Mouse (Mus musculus) kidney, postnatal 0 days (tissue): Measurements from ENCODE around the gene 1700010I14Rik. TPM values are rescaled to one million over a fixed set of nuclear protein-coding genes. Genes with fewer than 3 reads are reported as not detected.
A peak's percentile ranks its signal among the peaks of the same experiment; 100 is the strongest.

Experiments used
- ATAC-seq: fragments of 200-750 bp; cut with Nextera tagmentation; replicated peaks from 2 replicates; pipeline ENCODE4 v1.8.0; 2017; ENCODE audit warnings: low read depth, moderate number of reproducible peaks, moderate TSS enrichment, moderate library complexity; ENCODE audit not compliant: low FRiP score
- DNase-seq: peaks from one replicate; pipeline ENCODE4 v3.0.0-alpha.2; 2016; ENCODE audit warnings: low spot score
- H3K27ac ChIP-seq: fragments of 300-500 bp; sonication (generic); 2 replicates; pipeline ENCODE4 v1.5.1; 2014; ENCODE audit warnings: mild to moderate bottlenecking
- H3K27me3 ChIP-seq: fragments of 300-500 bp; sonication (generic); 2 replicates; pipeline ENCODE4 v1.6.1; 2014; ENCODE audit warnings: low read length, mixed read lengths; ENCODE audit not compliant: insufficient read depth
- H3K36me3 ChIP-seq: fragments of 300-500 bp; sonication (generic); 2 replicates; pipeline ENCODE4 v1.6.1; 2014; ENCODE audit warnings: low read length, mixed read lengths; ENCODE audit not compliant: insufficient read depth
- H3K4me1 ChIP-seq: fragments of 300-500 bp; sonication (generic); replicated peaks from 2 replicates; pipeline ENCODE4 v1.6.1; 2014; ENCODE audit warnings: antibody characterized with exemption, low read length, mixed read lengths; ENCODE audit not compliant: insufficient read depth
- H3K4me2 ChIP-seq: fragments of 300-500 bp; sonication (generic); 2 replicates; pipeline ENCODE4 v1.6.1; 2014; ENCODE audit warnings: mild to moderate bottlenecking, low read length, moderate library complexity, mixed read lengths
- H3K4me3 ChIP-seq: fragments of 300-500 bp; sonication (generic); replicated peaks from 2 replicates; pipeline ENCODE4 v1.5.1; 2014; ENCODE audit warnings: low read depth, low read length
- H3K9ac ChIP-seq: fragments of 300-500 bp; sonication (generic); 2 replicates; pipeline ENCODE4 v1.6.1; 2014; ENCODE audit warnings: low read depth, low read length
- H3K9me3 ChIP-seq: fragments of 300-500 bp; sonication (generic); replicated peaks from 2 replicates; pipeline ENCODE4 v1.6.1; 2016; ENCODE audit warnings: low read length, inconsistent platforms, mixed read lengths
- CTCF ChIP-seq: IDR thresholded peaks from 2 replicates; pipeline ENCODE4 v1.5.1; 2016; ENCODE audit warnings: antibody characterized with exemption, low read depth, mild to moderate bottlenecking, moderate library complexity
- WGBS: fragments of 180-500 bp; shearing (Covaris S2); extraction: QIAGEN DNeasy Blood & Tissue Kit; methylation state at CpG from one replicate; pipeline ENCODE4 v1.1.7; 2014; 5-methylcytosine and 5-hydroxymethylcytosine counted together
- polyA plus RNA-seq: library from polyadenylated mRNA; unstranded; fragments of >200 nt; fragmentation: Nextera tagmentation; extraction: Ambion mirVana; gene quantifications from 2 replicates; pipeline ENCODE4 v1.2.1, GENCODE M21; 2015

The 1700010I14Rik gene
- polyA plus RNA-seq, 1 experiment from 2014 or later: 1.9 TPM

DNA sequence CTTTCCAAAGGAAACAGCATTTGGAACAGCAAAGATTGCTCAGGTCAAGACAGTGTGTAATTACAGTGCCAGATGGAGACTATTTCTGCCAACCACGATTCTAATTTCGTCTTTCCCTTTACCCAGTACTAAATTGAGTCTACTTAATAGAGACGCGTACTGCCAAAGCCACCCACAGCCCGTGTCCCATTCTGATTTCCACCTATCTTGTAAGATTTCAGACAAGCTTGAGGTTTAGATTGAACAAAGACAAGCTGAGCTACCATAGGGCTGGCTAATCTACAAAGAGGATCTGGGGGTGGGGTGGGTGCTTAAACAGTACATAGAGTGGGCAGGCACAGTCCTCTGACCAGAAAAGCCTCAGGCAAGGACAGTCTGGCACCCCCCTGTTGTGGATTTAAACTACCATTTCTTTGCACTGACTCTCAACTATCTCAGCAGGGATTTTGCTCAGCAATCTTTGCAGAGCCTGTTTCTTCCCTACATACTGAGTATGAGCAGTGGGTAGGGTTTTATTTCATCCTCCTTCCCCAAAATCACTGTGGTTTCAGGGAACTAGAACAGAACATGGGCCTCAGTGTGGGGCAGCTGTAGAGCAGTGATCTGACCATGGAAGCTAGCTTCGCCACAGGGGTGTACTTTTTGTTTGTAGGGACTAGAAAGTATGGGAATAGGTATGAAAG, 44.4 kb downstream of the 1700010I14Rik start:
- no peaks in the 10 kb centered on the region for H3K27me3 ChIP-seq
- DNase-seq (no peak), ATAC-seq (no peak)
- H3K4me1 ChIP-seq: no peaks in the 10 kb centered on the region
- no peak overlapping the region for H3K4me2 ChIP-seq
- no peak overlapping the region for H3K27ac ChIP-seq
- no peaks in the 10 kb centered on the region for H3K36me3 ChIP-seq
- no peak overlapping the region for H3K4me3 ChIP-seq
- H3K9me3 ChIP-seq: no peaks in the 10 kb centered on the region
- TF ChIP-seq CTCF: no peak
- WGBS: 77% methylated on average over 6 of the region's 6 CpGs
- no peak overlapping the region for H3K9ac ChIP-seq

- Histone ChIP-seq H3K4me1 (no peaks in the 10 kb centered on the region), H3K4me3 (no peak overlapping the region), H3K27ac (no peak overlapping the region), H3K36me3 (no peaks in the 10 kb centered on the region), H3K9me3 (no peaks in the 10 kb centered on the region), H3K27me3 (no peaks in the 10 kb centered on the region), H3K9ac (no peak overlapping the region), H3K4me2 (no peak overlapping the region)
- DNase-seq (no peak), ATAC-seq (no peak)
- 83% methylated on average over 5 of the region's 5 CpGs for WGBS
- no peak for TF ChIP-seq CTCF
Observed at GRCm38 (mm10) chr17:9033511-9033910, 45.4 kb downstream of the 1700010I14Rik start.

- Histone ChIP-seq H3K4me3 (no peak overlapping the region), H3K9me3 (no peaks in the 10 kb centered on the region), H3K4me1 (no peaks in the 10 kb centered on the region), H3K27me3 (no peaks in the 10 kb centered on the region), H3K4me2 (no peak overlapping the region), H3K27ac (no peak overlapping the region), H3K9ac (no peak overlapping the region), H3K36me3 (no peaks in the 10 kb centered on the region)
- TF ChIP-seq CTCF: no peak
- ATAC-seq (no peak), DNase-seq (no peak)
- WGBS: 62% methylated on average over 8 of the region's 8 CpGs
Observed at GRCm38 (mm10) chr17:9035561-9036348, 47.6 kb downstream of the 1700010I14Rik start.

GRCm38 (mm10) chr17:9042723-9043122, 54.6 kb downstream of the 1700010I14Rik start:
- Histone ChIP-seq H3K9ac (no peak overlapping the region), H3K27me3 (no peaks in the 10 kb centered on the region), H3K36me3 (no peaks in the 10 kb centered on the region), H3K27ac (no peak overlapping the region), H3K4me1 (no peaks in the 10 kb centered on the region), H3K9me3 (no peaks in the 10 kb centered on the region), H3K4me3 (no peak overlapping the region), H3K4me2 (no peak overlapping the region)
- DNase-seq: no peak
- ATAC-seq: no peak
- TF ChIP-seq CTCF: peak; percentile 69
- WGBS: 40% methylated on average over 2 of the region's 2 CpGs

GRCm38 (mm10) chr17:9052441-9052980, 64.4 kb downstream of the 1700010I14Rik start:
- Histone ChIP-seq H3K4me2 (no peak overlapping the region), H3K4me3 (no peak overlapping the region), H3K9ac (no peak overlapping the region), H3K9me3 (no peaks in the 10 kb centered on the region), H3K4me1 (no peaks in the 10 kb centered on the region), H3K27me3 (no peaks in the 10 kb centered on the region), H3K36me3 (no peaks in the 10 kb centered on the region), H3K27ac (no peak overlapping the region)
- no peak for TF ChIP-seq CTCF
- no peak for DNase-seq
- WGBS: 85% methylated on average over 13 of the region's 13 CpGs
- ATAC-seq: no peak

GRCm38 (mm10) chr17:9059360-9059932, 71.3 kb downstream of the 1700010I14Rik start:
- DNase-seq (no peak), ATAC-seq (no peak)
- H3K4me3 ChIP-seq: no peak overlapping the region
- WGBS: 62% methylated on average over 8 of the region's 8 CpGs
- H3K9me3 ChIP-seq: no peaks in the 10 kb centered on the region
- H3K27ac ChIP-seq: no peak overlapping the region
- no peak overlapping the region for H3K9ac ChIP-seq
- no peak overlapping the region for H3K4me2 ChIP-seq
- no peaks in the 10 kb centered on the region for H3K27me3 ChIP-seq
- H3K36me3 ChIP-seq: no peaks in the 10 kb centered on the region
- no peak for TF ChIP-seq CTCF
- no peaks in the 10 kb centered on the region for H3K4me1 ChIP-seq
